Mouse (Mus musculus): Measurements from ENCODE around the gene Ier5l. TPM values are rescaled to one million over a fixed set of nuclear protein-coding genes. Genes with fewer than 3 reads are reported as not detected.

The Ier5l gene
- total RNA-seq, 2 experiments from 2014 or later = 0.97 to 1.1 TPM

GRCm38 (mm10) chr2:30435326-30436155 lies 38.5 kb downstream of the Ier5l start:
- Histone ChIP-seq H3K4me3 (no peak overlapping the region), H3K27ac (peak overlapping the region; percentile 39; the same call in 1 of the 2 replicates)
- peak; percentile 78 for DNase-seq
- TF ChIP-seq CTCF (IDR thresholded peaks at IDR 0.05) = peak; percentile 66
- intact Hi-C loops (cut with DNase I) = loop anchor here (1.0 to 5.0 kb wide), 2 partner anchors 359 to 497 kb away; no protein-coding TSS in a partner anchor

- H3K27ac ChIP-seq = peak overlapping the region; percentile 59
- intact Hi-C loops (cut with DNase I) = no loop called here
- peak; percentile 12; the same call in 1 of the 2 replicates for TF ChIP-seq CTCF (IDR thresholded peaks at IDR 0.05)
- DNase-seq = peak; percentile 89
- no peak overlapping the region for H3K4me3 ChIP-seq
Measured at GRCm38 (mm10) chr2:30429156-30429555, 44.9 kb downstream of the Ier5l start.

Other genes starting within 250 kb of the Ier5l start
- gene Lrrc8a, start 236.5 kb downstream of the Ier5l start, total RNA-seq (2021) = 10 to 100 TPM; 19.6 to 37.9 TPM
- gene Gm28035, start 233.7 kb downstream of the Ier5l start, total RNA-seq (2021) = 1 to 10 TPM; 1.1 to 1.4 TPM
- gene Phyhd1, start 208.0 kb downstream of the Ier5l start, total RNA-seq (2021) = 10 to 100 TPM; 27.8 to 34.5 TPM
- gene Gm28038, start 193.2 kb downstream of the Ier5l start, total RNA-seq (2021) = 1 to 10 TPM in 1 of 2 experiments, not detected in 1; 1.8 TPM
- 10 to 100 TPM; 20.2 to 21.0 TPM for gene Dolk, start 187.9 kb downstream of the Ier5l start, total RNA-seq (2021)
- gene Nup188, start 187.8 kb downstream of the Ier5l start, total RNA-seq (2021) = 1 to 10 TPM; 8.4 to 9.9 TPM
- gene Sh3glb2, start 114.9 kb downstream of the Ier5l start, total RNA-seq (2021) = 10 to 100 TPM; 12.7 to 18.8 TPM
- 10 to 100 TPM; 15.5 to 39.0 TPM for gene Miga2, start 110.0 kb downstream of the Ier5l start, total RNA-seq (2021)
- 1 to 10 TPM; 5.3 to 6.1 TPM for gene Dolpp1, start 82.0 kb downstream of the Ier5l start, total RNA-seq (2021)
- gene Crat, start 58.4 kb downstream of the Ier5l start, total RNA-seq (2021) = 100 to 1,000 TPM; 362 to 422 TPM
- gene Ptpa, start 58.2 kb downstream of the Ier5l start, total RNA-seq (2021) = 10 to 100 TPM; 48.9 to 86.1 TPM
- 1 to 10 TPM in 1 of 2 experiments, under 1 TPM in 1; 0.47 to 1.8 TPM for gene Cstad, start 120.8 kb upstream of the Ier5l start, total RNA-seq (2021)

Data from gastrocnemius, adult 2 months (tissue).